Mouse (Mus musculus): ENCODE data around the gene Pafah1b1. TPM values are rescaled to one million over a fixed set of nuclear protein-coding genes. Genes with fewer than 3 reads are reported as not detected.

Pafah1b1 gene
- polyA plus RNA-seq, 1 experiment from 2014 or later, result 51.2 TPM

DNA sequence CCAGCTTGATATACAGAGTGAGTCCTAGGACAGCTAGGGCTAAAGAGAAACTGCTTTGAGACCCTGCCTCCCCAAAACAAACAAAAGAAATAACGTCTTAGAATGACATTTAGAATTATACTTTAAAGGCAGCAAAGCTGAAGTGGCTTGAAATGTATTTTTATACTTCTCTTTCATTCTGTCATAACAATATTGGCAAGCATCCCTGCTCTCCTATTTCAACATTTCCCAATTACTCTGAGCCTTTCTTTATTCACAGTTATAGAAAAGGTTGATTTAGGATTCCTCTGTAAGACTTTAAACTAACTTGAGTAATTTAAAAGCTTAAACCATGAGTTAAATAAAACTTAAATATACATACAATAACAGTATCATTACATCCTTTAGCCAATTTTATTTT is 32.3 kb downstream of the Pafah1b1 start:
- no peak overlapping the region for H3K4me2 ChIP-seq (ENCODE audit: low read length)
- H3K27ac ChIP-seq (ENCODE audit: low read length), result no peak overlapping the region
- WGBS, result 73% methylated on average over 1 of the region's 1 CpGs
- H3K36me3 ChIP-seq (ENCODE audit: control insufficient read depth, insufficient read depth), result peaks cover 12% of the 10 kb centered on the region
- no peaks in the 10 kb centered on the region for H3K4me1 ChIP-seq (replicated peaks; ENCODE audit: control insufficient read depth, insufficient read depth, low read length)
- no peaks in the 10 kb centered on the region for H3K27me3 ChIP-seq (replicated peaks; ENCODE audit: control insufficient read depth, insufficient read depth, low read length)
- no peaks in the 10 kb centered on the region for H3K9me3 ChIP-seq (ENCODE audit: control insufficient read depth, low read length)
- no peak overlapping the region for H3K4me3 ChIP-seq (replicated peaks; ENCODE audit: low read length)
- no peak for ATAC-seq
- H3K9ac ChIP-seq (replicated peaks; ENCODE audit: low read depth, low read length), result no peak overlapping the region

DNA sequence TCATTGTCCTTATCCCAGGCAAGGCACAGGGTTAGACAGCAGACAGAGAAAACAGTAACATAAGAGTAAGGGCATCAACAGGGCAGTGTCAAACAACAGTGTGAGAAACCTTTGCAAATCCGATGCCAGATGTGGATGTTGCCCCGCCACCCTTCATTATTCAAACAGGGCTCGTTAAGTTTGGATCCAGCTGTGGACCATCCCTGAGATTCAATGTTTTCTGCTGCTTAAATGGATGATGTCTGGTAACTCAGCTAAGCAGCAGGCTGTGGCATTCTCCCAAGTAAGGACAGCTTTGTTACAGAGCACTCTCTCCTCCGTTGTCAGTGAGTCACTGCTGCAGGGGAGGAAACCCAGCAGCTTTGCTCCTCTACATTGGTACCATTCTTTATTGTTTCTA is 49.3 kb downstream of the Pafah1b1 start:
- Histone ChIP-seq H3K36me3 (ENCODE audit: control insufficient read depth, insufficient read depth) (peaks cover 27% of the 10 kb centered on the region), H3K4me1 (replicated peaks; ENCODE audit: control insufficient read depth, insufficient read depth, low read length) (no peaks in the 10 kb centered on the region), H3K4me2 (ENCODE audit: low read length) (no peak overlapping the region), H3K27ac (ENCODE audit: low read length) (no peak overlapping the region), H3K9me3 (ENCODE audit: control insufficient read depth, low read length) (no peaks in the 10 kb centered on the region), H3K9ac (replicated peaks; ENCODE audit: low read depth, low read length) (no peak overlapping the region), H3K4me3 (replicated peaks; ENCODE audit: low read length) (no peak overlapping the region), H3K27me3 (replicated peaks; ENCODE audit: control insufficient read depth, insufficient read depth, low read length) (no peaks in the 10 kb centered on the region)
- no peak for ATAC-seq
- WGBS, result 53% methylated on average over 4 of the region's 4 CpGs

- no peak for ATAC-seq
- H3K4me1 ChIP-seq (replicated peaks; ENCODE audit: control insufficient read depth, insufficient read depth, low read length), result no peaks in the 10 kb centered on the region
- WGBS, result 94% methylated on average over 8 of the region's 8 CpGs
Measured at GRCm38 (mm10) chr11:74674713-74675112, 49.8 kb downstream of the Pafah1b1 start.

GRCm38 (mm10) chr11:74673561-74673960 is 50.9 kb downstream of the Pafah1b1 start:
- Histone ChIP-seq H3K4me3 (replicated peaks; ENCODE audit: low read length) (no peak overlapping the region), H3K9ac (replicated peaks; ENCODE audit: low read depth, low read length) (no peak overlapping the region), H3K36me3 (ENCODE audit: control insufficient read depth, insufficient read depth) (peaks cover 23% of the 10 kb centered on the region), H3K9me3 (ENCODE audit: control insufficient read depth, low read length) (no peaks in the 10 kb centered on the region), H3K27me3 (replicated peaks; ENCODE audit: control insufficient read depth, insufficient read depth, low read length) (no peaks in the 10 kb centered on the region), H3K4me2 (ENCODE audit: low read length) (no peak overlapping the region), H3K4me1 (replicated peaks; ENCODE audit: control insufficient read depth, insufficient read depth, low read length) (no peaks in the 10 kb centered on the region), H3K27ac (ENCODE audit: low read length) (no peak overlapping the region)
- 83% methylated on average over 1 of the region's 1 CpGs for WGBS
- no peak for ATAC-seq

More at GRCm38 (mm10) chr11:74674713-74675112, 49.8 kb downstream of the Pafah1b1 start:
- H3K9me3 ChIP-seq (ENCODE audit: control insufficient read depth, low read length), result no peaks in the 10 kb centered on the region
- no peak overlapping the region for H3K4me3 ChIP-seq (replicated peaks; ENCODE audit: low read length)
- H3K9ac ChIP-seq (replicated peaks; ENCODE audit: low read depth, low read length), result no peak overlapping the region
- no peaks in the 10 kb centered on the region for H3K27me3 ChIP-seq (replicated peaks; ENCODE audit: control insufficient read depth, insufficient read depth, low read length)
- no peak overlapping the region for H3K4me2 ChIP-seq (ENCODE audit: low read length)
- H3K27ac ChIP-seq (ENCODE audit: low read length), result no peak overlapping the region
- H3K36me3 ChIP-seq (ENCODE audit: control insufficient read depth, insufficient read depth), result peaks cover 23% of the 10 kb centered on the region

GRCm38 (mm10) chr11:74672901-74673513 is 51.5 kb downstream of the Pafah1b1 start:
- Histone ChIP-seq H3K27me3 (replicated peaks; ENCODE audit: control insufficient read depth, insufficient read depth, low read length) (no peaks in the 10 kb centered on the region), H3K4me3 (replicated peaks; ENCODE audit: low read length) (no peak overlapping the region), H3K9me3 (ENCODE audit: control insufficient read depth, low read length) (no peaks in the 10 kb centered on the region), H3K4me1 (replicated peaks; ENCODE audit: control insufficient read depth, insufficient read depth, low read length) (no peaks in the 10 kb centered on the region), H3K27ac (ENCODE audit: low read length) (no peak overlapping the region), H3K4me2 (ENCODE audit: low read length) (no peak overlapping the region), H3K36me3 (ENCODE audit: control insufficient read depth, insufficient read depth) (peaks cover 20% of the 10 kb centered on the region), H3K9ac (replicated peaks; ENCODE audit: low read depth, low read length) (no peak overlapping the region)
- ATAC-seq, result no peak
- WGBS, result 89% methylated on average over 6 of the region's 6 CpGs

DNA sequence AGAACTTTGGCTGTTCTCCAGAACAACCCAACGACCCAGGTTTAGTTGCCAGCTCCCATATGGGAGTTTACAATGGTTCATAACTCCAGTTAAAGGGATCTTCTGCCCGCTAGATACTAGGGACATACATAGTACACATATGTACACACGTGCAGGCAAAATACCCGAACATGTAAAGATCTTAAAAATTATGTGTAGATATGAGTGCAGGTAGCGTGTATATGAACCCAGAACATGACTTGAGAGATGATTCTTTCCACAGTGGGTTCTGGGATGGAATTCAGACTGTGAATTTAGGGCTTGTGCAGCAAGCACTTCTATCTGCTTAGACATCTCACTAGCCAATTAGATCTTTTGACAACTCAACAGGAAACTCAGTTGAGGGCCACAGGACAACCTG is 52.6 kb downstream of the Pafah1b1 start:
- peaks cover 24% of the 10 kb centered on the region for H3K36me3 ChIP-seq (ENCODE audit: control insufficient read depth, insufficient read depth)
- H3K9ac ChIP-seq (replicated peaks; ENCODE audit: low read depth, low read length), result no peak overlapping the region
- no peaks in the 10 kb centered on the region for H3K27me3 ChIP-seq (replicated peaks; ENCODE audit: control insufficient read depth, insufficient read depth, low read length)
- H3K4me2 ChIP-seq (ENCODE audit: low read length), result no peak overlapping the region
- no peak overlapping the region for H3K4me3 ChIP-seq (replicated peaks; ENCODE audit: low read length)
- WGBS, result 89% methylated on average over 5 of the region's 5 CpGs
- H3K9me3 ChIP-seq (ENCODE audit: control insufficient read depth, low read length), result no peaks in the 10 kb centered on the region
- H3K27ac ChIP-seq (ENCODE audit: low read length), result no peak overlapping the region
- ATAC-seq, result no peak
- H3K4me1 ChIP-seq (replicated peaks; ENCODE audit: control insufficient read depth, insufficient read depth, low read length), result no peaks in the 10 kb centered on the region

GRCm38 (mm10) chr11:74671013-74671412 is 53.5 kb downstream of the Pafah1b1 start:
- Histone ChIP-seq H3K9ac (replicated peaks; ENCODE audit: low read depth, low read length) (no peak overlapping the region), H3K4me1 (replicated peaks; ENCODE audit: control insufficient read depth, insufficient read depth, low read length) (no peaks in the 10 kb centered on the region), H3K4me2 (ENCODE audit: low read length) (no peak overlapping the region), H3K27me3 (replicated peaks; ENCODE audit: control insufficient read depth, insufficient read depth, low read length) (no peaks in the 10 kb centered on the region), H3K36me3 (ENCODE audit: control insufficient read depth, insufficient read depth) (peaks cover 31% of the 10 kb centered on the region), H3K4me3 (replicated peaks; ENCODE audit: low read length) (no peak overlapping the region), H3K27ac (ENCODE audit: low read length) (no peak overlapping the region), H3K9me3 (ENCODE audit: control insufficient read depth, low read length) (no peaks in the 10 kb centered on the region)
- ATAC-seq, result no peak
- WGBS, result 86% methylated on average over 1 of the region's 1 CpGs

DNA sequence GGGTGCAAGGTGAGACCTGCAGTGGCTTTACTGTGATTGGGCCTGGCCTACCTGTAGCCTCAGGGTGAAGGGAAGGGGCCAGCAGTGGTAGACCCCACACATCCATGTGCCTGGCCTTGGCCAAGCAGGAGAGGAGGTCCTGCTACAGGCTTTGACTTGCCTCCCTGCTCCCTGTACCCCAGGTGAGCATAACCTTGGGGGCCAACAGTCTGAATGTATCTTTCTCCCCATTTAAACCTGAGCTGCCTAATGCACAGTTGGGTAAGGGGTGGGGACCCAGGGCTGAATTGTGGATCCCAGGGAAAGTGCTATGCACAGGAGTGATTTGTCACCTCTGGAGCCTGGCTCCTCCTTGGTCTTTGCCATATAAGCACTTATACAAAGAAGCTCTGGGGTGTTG is 54.3 kb downstream of the Pafah1b1 start:
- Histone ChIP-seq H3K4me1 (replicated peaks; ENCODE audit: control insufficient read depth, insufficient read depth, low read length) (no peaks in the 10 kb centered on the region), H3K36me3 (ENCODE audit: control insufficient read depth, insufficient read depth) (peaks cover 35% of the 10 kb centered on the region), H3K27ac (ENCODE audit: low read length) (no peak overlapping the region), H3K9me3 (ENCODE audit: control insufficient read depth, low read length) (no peaks in the 10 kb centered on the region), H3K4me2 (ENCODE audit: low read length) (no peak overlapping the region), H3K9ac (replicated peaks; ENCODE audit: low read depth, low read length) (no peak overlapping the region), H3K4me3 (replicated peaks; ENCODE audit: low read length) (no peak overlapping the region), H3K27me3 (replicated peaks; ENCODE audit: control insufficient read depth, insufficient read depth, low read length) (no peaks in the 10 kb centered on the region)
- no peak for ATAC-seq

DNA sequence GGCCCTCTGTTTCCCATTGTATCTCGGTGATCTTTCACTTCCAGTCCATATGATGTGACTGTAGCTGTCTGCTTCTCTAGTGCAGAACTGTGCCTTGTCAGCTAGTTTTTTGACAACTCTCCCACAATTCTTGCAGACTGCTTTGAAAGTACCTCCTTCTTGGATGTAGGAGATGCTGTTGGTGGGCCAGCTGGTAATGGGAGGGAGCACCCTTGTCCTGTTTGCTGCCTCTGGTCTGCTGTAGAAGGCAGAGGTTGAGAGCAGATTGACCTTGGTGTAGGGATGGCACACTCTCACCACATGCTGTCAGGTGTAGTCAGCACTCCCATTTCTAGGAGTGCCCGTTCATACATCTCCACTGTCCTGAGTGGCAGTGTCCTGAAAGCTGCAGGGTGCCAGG is 55.5 kb downstream of the Pafah1b1 start:
- no peak overlapping the region for H3K9ac ChIP-seq (replicated peaks; ENCODE audit: low read depth, low read length)
- no peak overlapping the region for H3K4me3 ChIP-seq (replicated peaks; ENCODE audit: low read length)
- H3K4me2 ChIP-seq (ENCODE audit: low read length), result no peak overlapping the region
- H3K36me3 ChIP-seq (ENCODE audit: control insufficient read depth, insufficient read depth), result peaks cover 31% of the 10 kb centered on the region
- ATAC-seq, result no peak
- H3K27ac ChIP-seq (ENCODE audit: low read length), result no peak overlapping the region
- no peaks in the 10 kb centered on the region for H3K9me3 ChIP-seq (ENCODE audit: control insufficient read depth, low read length)
- H3K4me1 ChIP-seq (replicated peaks; ENCODE audit: control insufficient read depth, insufficient read depth, low read length), result no peaks in the 10 kb centered on the region
- no peaks in the 10 kb centered on the region for H3K27me3 ChIP-seq (replicated peaks; ENCODE audit: control insufficient read depth, insufficient read depth, low read length)
- 86% methylated on average over 2 of the region's 2 CpGs for WGBS

DNA sequence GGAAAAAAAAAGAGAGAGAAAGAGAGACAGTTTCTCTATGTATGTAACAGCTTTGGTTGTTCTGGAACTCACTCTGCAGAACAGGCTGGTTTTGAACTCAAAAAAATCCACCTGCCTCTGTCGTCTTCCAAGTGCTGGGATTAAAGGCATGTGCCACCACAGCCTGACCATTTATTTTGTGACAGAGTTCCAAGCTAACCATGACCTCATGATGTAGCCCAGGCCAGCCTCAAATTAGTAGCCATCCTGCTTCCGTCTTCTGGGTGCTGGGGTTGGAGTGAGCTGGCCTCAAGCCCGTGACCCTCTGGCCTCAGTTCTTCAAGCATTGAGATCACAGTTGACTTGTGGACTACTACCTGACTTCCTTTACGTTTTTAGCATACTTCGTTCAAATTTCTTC is 56.0 kb downstream of the Pafah1b1 start:
- H3K4me2 ChIP-seq (ENCODE audit: low read length), result no peak overlapping the region
- no peak overlapping the region for H3K27ac ChIP-seq (ENCODE audit: low read length)
- H3K36me3 ChIP-seq (ENCODE audit: control insufficient read depth, insufficient read depth), result peaks cover 32% of the 10 kb centered on the region
- no peaks in the 10 kb centered on the region for H3K27me3 ChIP-seq (replicated peaks; ENCODE audit: control insufficient read depth, insufficient read depth, low read length)
- no peaks in the 10 kb centered on the region for H3K9me3 ChIP-seq (ENCODE audit: control insufficient read depth, low read length)
- H3K4me1 ChIP-seq (replicated peaks; ENCODE audit: control insufficient read depth, insufficient read depth, low read length), result no peaks in the 10 kb centered on the region
- H3K9ac ChIP-seq (replicated peaks; ENCODE audit: low read depth, low read length), result no peak overlapping the region
- WGBS, result 94% methylated on average over 5 of the region's 5 CpGs
- ATAC-seq, result no peak
- H3K4me3 ChIP-seq (replicated peaks; ENCODE audit: low read length), result no peak overlapping the region

Measured in forebrain, embryonic 16.5 days (tissue).